Mouse (Mus musculus): ENCODE results near the gene Usf3.

DNA sequence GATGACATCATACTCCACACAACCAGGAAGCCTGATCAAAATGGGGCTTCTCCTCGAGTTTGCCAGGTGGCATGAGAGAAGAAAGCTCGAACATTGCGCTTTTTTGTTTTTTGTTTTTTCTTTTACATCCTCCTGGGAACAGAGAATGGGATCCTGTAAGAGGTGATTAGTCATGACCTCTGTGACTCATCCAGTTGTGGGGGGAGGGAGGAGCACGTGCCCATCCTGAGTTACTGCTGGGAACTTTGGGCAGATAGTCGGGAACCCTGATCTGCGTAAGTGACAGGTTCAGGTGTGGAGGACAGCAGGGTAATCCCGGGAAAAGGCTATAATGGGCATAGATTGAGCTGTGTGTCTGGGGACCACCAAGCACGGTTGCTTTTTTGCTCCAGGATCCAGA lies 67.4 kb downstream of the Usf3 start:
- TF ChIP-seq POLR2A (IDR thresholded peaks at IDR 0.05; ENCODE audit: borderline replicate concordance, extremely low read depth, insufficient read depth, insufficient read length, poor library complexity, severe bottlenecking) = no peak
- no peak for TF ChIP-seq CTCF (IDR thresholded peaks at IDR 0.05; ENCODE audit: borderline replicate concordance, extremely low read depth, insufficient read depth, insufficient read length)
